Mouse (Mus musculus) bone marrow macrophage, adult 2 months (primary cell): ENCODE data around the gene Prdm1. TPM values are rescaled to one million over a fixed set of nuclear protein-coding genes. Genes with fewer than 3 reads are reported as not detected.
A peak's percentile ranks its signal among the peaks of the same experiment; 100 is the strongest.

ENCODE experiments used
- H3K27ac ChIP-seq: 2 replicates; pipeline ENCODE4 v1.5.1; 2012; ENCODE audit warnings: low read depth, low read length; ENCODE audit not compliant: insufficient read depth
- H3K4me1 ChIP-seq: 2 replicates; pipeline ENCODE4 v1.6.1; 2012; ENCODE audit warnings: low read length; ENCODE audit not compliant: control insufficient read depth, insufficient read depth
- H3K4me3 ChIP-seq: 2 replicates; pipeline ENCODE4 v1.5.1; 2012; ENCODE audit warnings: mild to moderate bottlenecking, low read length, moderate library complexity; ENCODE audit not compliant: insufficient read depth
- CTCF ChIP-seq: IDR thresholded peaks from 2 replicates; pipeline ENCODE4 v1.5.1; 2012; ENCODE audit warnings: low read depth, mild to moderate bottlenecking, low read length, moderate library complexity
- POLR2A ChIP-seq: IDR thresholded peaks from 2 replicates; pipeline ENCODE4 v1.6.1; 2012; ENCODE audit warnings: mild to moderate bottlenecking, low read depth, low read length, borderline replicate concordance
- polyA plus RNA-seq: library from polyadenylated mRNA; stranded (reverse); fragments of >200 nt; gene quantifications from 2 replicates; pipeline ENCODE4 v1.2.4, GENCODE M21; 2012; ENCODE audit not compliant: missing spikeins, insufficient read depth, insufficient read length

The Prdm1 gene
- 13.0 and 15.8 TPM in 2 replicates for polyA plus RNA-seq

- no peak within 1 kb of the TSS for H3K27ac ChIP-seq
- TF ChIP-seq POLR2A (no peak), CTCF (no peak)
- peaks cover 18% of the 10 kb centered on the region for H3K4me1 ChIP-seq
- H3K4me3 ChIP-seq, result peak within 1 kb of the TSS; percentile 74
Observed at GRCm38 (mm10) chr10:44528291-44529082, at the start of gene Prdm1. Prdm1 (minus strand) TSS chr10:44528501.

- no peak for TF ChIP-seq CTCF
- no peak for TF ChIP-seq POLR2A
- Histone ChIP-seq H3K4me3 (no peak overlapping the region), H3K27ac (no peak overlapping the region), H3K4me1 (peaks cover 2% of the 10 kb centered on the region; the same call in 1 of the 2 replicates)
Observed at GRCm38 (mm10) chr10:44565971-44566370, 37.7 kb upstream of the Prdm1 start.

GRCm38 (mm10) chr10:44565109-44565508, 36.8 kb upstream of the Prdm1 start:
- Histone ChIP-seq H3K4me1 (peaks cover 2% of the 10 kb centered on the region; the same call in 1 of the 2 replicates), H3K4me3 (no peak overlapping the region), H3K27ac (no peak overlapping the region)
- no peak for TF ChIP-seq POLR2A

GRCm38 (mm10) chr10:44556845-44557244, 28.5 kb upstream of the Prdm1 start:
- Histone ChIP-seq H3K27ac (no peak overlapping the region), H3K4me3 (no peak overlapping the region), H3K4me1 (no peaks in the 10 kb centered on the region)
- TF ChIP-seq POLR2A, result no peak
- TF ChIP-seq CTCF, result no peak

GRCm38 (mm10) chr10:44555317-44555716, 27.0 kb upstream of the Prdm1 start:
- Histone ChIP-seq H3K4me1 (no peaks in the 10 kb centered on the region), H3K4me3 (no peak overlapping the region), H3K27ac (no peak overlapping the region)
- TF ChIP-seq CTCF (no peak), POLR2A (no peak)

GRCm38 (mm10) chr10:44553648-44554047, 25.3 kb upstream of the Prdm1 start:
- Histone ChIP-seq H3K4me1 (no peaks in the 10 kb centered on the region), H3K27ac (no peak overlapping the region), H3K4me3 (no peak overlapping the region)
- TF ChIP-seq POLR2A (no peak), CTCF (no peak)

GRCm38 (mm10) chr10:44539033-44539578, 10.8 kb upstream of the Prdm1 start:
- TF ChIP-seq CTCF (no peak), POLR2A (no peak)
- Histone ChIP-seq H3K4me3 (peak overlapping the region; percentile 28), H3K4me1 (peaks cover 14% of the 10 kb centered on the region), H3K27ac (peak overlapping the region; percentile 39)

- no peak for TF ChIP-seq CTCF
- TF ChIP-seq POLR2A, result no peak
- no peak overlapping the region for H3K27ac ChIP-seq
- no peak overlapping the region for H3K4me3 ChIP-seq
- H3K4me1 ChIP-seq, result peaks cover 14% of the 10 kb centered on the region
Observed at GRCm38 (mm10) chr10:44538137-44538536, 9.8 kb upstream of the Prdm1 start.

GRCm38 (mm10) chr10:44530067-44530360, 1.7 kb upstream of the Prdm1 start:
- no peak for TF ChIP-seq CTCF
- no peak for TF ChIP-seq POLR2A
- peak overlapping the region; percentile 74 for H3K4me3 ChIP-seq
- H3K4me1 ChIP-seq, result peaks cover 23% of the 10 kb centered on the region
- no peak overlapping the region for H3K27ac ChIP-seq
